Mouse (Mus musculus): ENCODE measurements around the gene Eif4g2.
A peak's percentile ranks its signal among the peaks of the same experiment; 100 is the strongest.

DNA sequence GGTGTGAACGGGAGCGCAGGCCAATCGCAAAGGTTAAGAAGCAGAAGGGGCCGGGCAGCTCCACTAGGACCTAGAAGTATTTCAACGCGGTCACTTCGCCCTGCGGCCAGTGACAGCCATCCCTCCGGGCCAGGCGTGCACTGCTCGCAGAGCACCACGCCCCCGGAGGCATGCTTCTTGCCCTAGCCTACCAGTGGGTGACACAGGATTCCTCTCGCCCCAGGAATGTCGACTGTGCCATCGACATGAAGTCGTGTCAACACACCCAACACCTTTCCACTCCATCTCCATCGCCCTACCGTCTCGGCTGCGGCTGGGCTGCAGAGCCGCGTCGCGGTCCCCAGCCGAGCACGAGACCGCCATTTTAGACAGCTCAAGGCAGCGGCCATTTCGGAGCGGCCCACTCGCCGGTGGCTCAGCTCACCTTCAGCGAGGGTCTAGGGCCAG is 39.3 kb upstream of the Eif4g2 start:
- TF ChIP-seq POLR2A (IDR thresholded peaks at IDR 0.05; ENCODE audit: borderline replicate concordance, extremely low read depth, low read depth, low read length) (peak; percentile 47; the same call in 1 of the 2 replicates), CTCF (IDR thresholded peaks at IDR 0.05; ENCODE audit: insufficient read depth, low read length) (no peak)

All from lung, adult 2 months (tissue).